Mouse (Mus musculus) limb, embryonic 14.5 days (tissue): ENCODE results near the gene Capn12. TPM values are rescaled to one million over a fixed set of nuclear protein-coding genes. Genes with fewer than 3 reads are reported as not detected.

Source experiments
- ATAC-seq: fragments of 200-750 bp; cut with Nextera tagmentation; 2 replicates; pipeline ENCODE4 v1.8.0; 2017; ENCODE audit warnings: low read depth, moderate number of reproducible peaks, moderate TSS enrichment; ENCODE audit not compliant: low FRiP score
- DNase-seq: peaks from one replicate; pipeline ENCODE4 v3.0.0-alpha.2; 2015; ENCODE audit warnings: low spot score
- H3K27ac ChIP-seq: fragments of 300-500 bp; sonication (generic); replicated peaks from 2 replicates; pipeline ENCODE4 v1.5.1; 2014; ENCODE audit warnings: low read depth, mild to moderate bottlenecking, low read length, moderate library complexity, mixed read lengths
- H3K27me3 ChIP-seq: fragments of 300-500 bp; sonication (generic); 2 replicates; pipeline ENCODE4 v1.6.1; 2014; ENCODE audit warnings: low read length, mixed read lengths; ENCODE audit not compliant: control insufficient read depth, insufficient read depth
- H3K36me3 ChIP-seq: fragments of 300-500 bp; sonication (generic); 2 replicates; pipeline ENCODE4 v1.6.1; 2014; ENCODE audit warnings: mild to moderate bottlenecking, low read length, moderate library complexity, mixed read lengths; ENCODE audit not compliant: control insufficient read depth, insufficient read depth
- H3K4me1 ChIP-seq: fragments of 300-500 bp; sonication (generic); 2 replicates; pipeline ENCODE4 v1.6.1; 2014; ENCODE audit warnings: antibody characterized with exemption, low read length, mixed read lengths; ENCODE audit not compliant: control insufficient read depth, insufficient read depth
- H3K4me2 ChIP-seq: fragments of 300-500 bp; sonication (generic); replicated peaks from 2 replicates; pipeline ENCODE4 v1.6.1; 2014; ENCODE audit warnings: low read depth, mild to moderate bottlenecking, low read length, moderate library complexity; ENCODE audit not compliant: severe bottlenecking
- H3K4me3 ChIP-seq: fragments of 300-500 bp; sonication (generic); replicated peaks from 2 replicates; pipeline ENCODE4 v1.5.1; 2014; ENCODE audit warnings: low read length
- H3K9ac ChIP-seq: fragments of 300-500 bp; sonication (generic); 2 replicates; pipeline ENCODE4 v1.6.1; 2014; ENCODE audit warnings: mild to moderate bottlenecking, low read depth, low read length, moderate library complexity; ENCODE audit not compliant: severe bottlenecking
- H3K9me3 ChIP-seq: fragments of 300-500 bp; sonication (generic); 2 replicates; pipeline ENCODE4 v1.6.1; 2016; ENCODE audit warnings: low read length; ENCODE audit not compliant: control insufficient read depth
- POLR2A ChIP-seq: fragments of 200-500 bp; IDR thresholded peaks from 2 replicates; pipeline ENCODE4 v1.8.0; 2012; ENCODE audit warnings: inconsistent platforms, mild to moderate bottlenecking, moderate library complexity, borderline replicate concordance; ENCODE audit not compliant: insufficient read depth, insufficient read length; ENCODE audit errors: extremely low read depth
- WGBS: fragments of 180-500 bp; shearing (Covaris S2); extraction: QIAGEN DNeasy Blood & Tissue Kit; methylation state at CpG from one replicate; pipeline ENCODE4 v1.1.7; 2014; 5-methylcytosine and 5-hydroxymethylcytosine counted together
- polyA plus RNA-seq, 2 experiments: library from polyadenylated mRNA; depleted of rRNA in 1 of 2; stranded (reverse) in 1 of 2; unstranded in 1 of 2; fragments of >200 nt; fragmentation: Nextera tagmentation in 1 of 2; extraction: Ambion mirVana in 1 of 2; gene quantifications; 2 replicates each; pipeline versions ENCODE4 v1.2.1 to v1.2.3; 2012 to 2014

Capn12 gene
- polyA plus RNA-seq, 2 experiments, result 0.25 to 0.58 TPM

DNA sequence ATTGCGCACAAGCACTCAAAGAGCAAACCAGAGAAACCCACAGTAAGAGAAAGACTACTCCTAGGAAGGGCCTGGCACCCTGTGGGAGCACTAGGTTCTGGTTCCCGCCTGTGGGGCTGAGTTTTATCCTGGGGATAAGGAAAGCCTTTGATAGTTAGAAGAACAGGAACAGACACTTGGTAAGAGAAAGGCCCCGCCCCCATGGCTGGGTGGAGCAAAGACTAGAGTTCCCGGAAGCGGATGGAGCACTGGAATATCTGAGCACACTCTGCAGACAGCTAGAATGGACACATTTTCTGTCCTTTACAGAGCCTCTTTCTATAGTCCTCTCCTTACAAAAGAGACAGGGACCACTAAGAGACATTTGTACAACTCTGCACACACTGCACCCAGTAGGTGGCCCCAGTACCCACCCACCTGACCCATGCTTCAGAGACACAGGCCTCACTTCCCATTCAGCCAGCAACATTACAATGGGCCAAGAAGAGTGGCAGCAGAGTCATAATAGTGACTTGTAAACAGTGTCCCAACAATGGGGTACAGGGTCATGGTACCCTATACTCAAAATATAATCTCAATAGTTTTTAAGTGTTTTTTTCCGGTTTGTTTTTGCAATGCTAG is 51.3 kb downstream of the Capn12 start:
- no peak for TF ChIP-seq POLR2A
- Histone ChIP-seq H3K36me3 (0 out of 2 replicates have a peak, but pooled peaks cover 8% of the 10 kb centered on the region), H3K4me1 (peaks cover 31% of the 10 kb centered on the region), H3K4me2 (no peak overlapping the region), H3K27me3 (no peaks in the 10 kb centered on the region), H3K4me3 (no peak overlapping the region), H3K27ac (0 out of 2 replicates have a peak overlapping the region, but pooled peaks have one; percentile 38), H3K9ac (no peak overlapping the region), H3K9me3 (no peaks in the 10 kb centered on the region)
- DNase-seq (no peak), ATAC-seq (no peak)
- 77% methylated on average over 6 of the region's 6 CpGs for WGBS

DNA sequence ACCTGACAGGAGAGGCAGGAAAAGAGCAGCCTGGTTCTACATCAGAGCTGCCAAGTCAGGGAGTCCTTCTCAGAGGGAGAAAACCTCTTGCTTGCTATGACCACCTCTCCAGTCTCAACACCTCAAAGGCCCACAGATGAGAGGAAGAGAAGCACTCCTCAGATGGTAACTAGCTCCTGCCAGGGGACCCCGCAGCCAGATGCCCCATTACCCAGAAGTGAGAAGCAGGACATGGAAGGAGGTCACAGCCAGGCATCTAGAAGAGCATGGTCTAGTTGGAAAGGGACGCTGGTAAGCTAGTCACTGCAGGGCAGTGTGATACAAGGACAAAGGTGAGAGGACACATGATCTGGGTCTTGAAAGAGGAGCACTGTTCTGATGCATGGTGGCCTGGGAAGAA is 52.6 kb downstream of the Capn12 start:
- H3K9me3 ChIP-seq, result no peaks in the 10 kb centered on the region
- TF ChIP-seq POLR2A, result no peak
- no peak for DNase-seq
- ATAC-seq, result no peak
- peaks cover 8% of the 10 kb centered on the region; the same call in 1 of the 2 replicates for H3K36me3 ChIP-seq
- 98% methylated on average over 2 of the region's 2 CpGs for WGBS
- no peaks in the 10 kb centered on the region for H3K27me3 ChIP-seq
- H3K4me2 ChIP-seq, result no peak overlapping the region
- no peak overlapping the region for H3K27ac ChIP-seq
- H3K9ac ChIP-seq, result no peak overlapping the region
- H3K4me3 ChIP-seq, result no peak overlapping the region
- H3K4me1 ChIP-seq, result peaks cover 29% of the 10 kb centered on the region

DNA sequence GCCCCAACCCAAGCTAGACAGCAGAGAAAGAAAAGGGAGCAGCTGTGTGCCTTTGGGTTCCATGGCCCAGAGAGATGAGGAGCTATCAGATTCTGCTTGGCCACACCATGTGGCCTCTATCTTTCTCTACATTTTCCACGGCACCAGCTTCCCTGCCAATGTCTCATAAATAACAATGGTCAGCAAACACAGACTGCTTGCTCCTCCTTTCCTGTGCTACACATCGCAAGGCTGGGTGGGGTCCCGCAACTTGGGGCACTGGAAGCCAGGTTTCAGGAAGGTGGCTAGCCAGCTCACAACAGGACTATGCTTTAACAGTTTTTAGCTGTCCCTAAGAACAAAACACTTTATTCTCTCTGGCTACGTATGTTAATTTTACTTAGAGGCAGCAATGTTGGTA is 55.6 kb downstream of the Capn12 start:
- Histone ChIP-seq H3K36me3 (peaks cover 5% of the 10 kb centered on the region; the same call in 1 of the 2 replicates), H3K4me2 (no peak overlapping the region), H3K4me1 (peaks cover 22% of the 10 kb centered on the region), H3K27me3 (no peaks in the 10 kb centered on the region), H3K9me3 (no peaks in the 10 kb centered on the region), H3K27ac (peak overlapping the region; percentile 11; the same call in 1 of the 2 replicates), H3K4me3 (no peak overlapping the region), H3K9ac (no peak overlapping the region)
- DNase-seq, result no peak
- ATAC-seq, result no peak
- no peak for TF ChIP-seq POLR2A
- 65% methylated on average over 4 of the region's 4 CpGs for WGBS

DNA sequence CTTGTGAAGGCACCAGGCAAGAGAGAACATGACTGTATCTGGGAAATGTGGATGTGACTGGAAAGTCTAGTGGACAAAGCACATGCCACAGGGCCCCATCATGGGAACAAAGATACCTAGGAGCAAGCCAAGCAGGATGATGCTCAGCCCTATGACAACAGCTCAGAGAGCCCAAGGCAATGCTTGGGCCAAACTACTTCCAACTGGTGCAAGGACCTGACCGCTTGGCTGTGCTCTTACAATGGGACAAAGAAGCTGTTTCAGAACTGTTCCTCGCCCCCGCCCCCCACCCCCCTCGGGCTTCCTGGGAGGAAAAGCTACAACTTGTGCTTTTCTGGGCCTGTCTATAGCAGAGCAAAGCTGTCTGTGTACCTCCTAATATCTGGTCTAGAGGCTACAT is 57.4 kb downstream of the Capn12 start:
- DNase-seq (no peak), ATAC-seq (0 out of 2 replicates have a peak, but pooled peaks have one; percentile 24)
- TF ChIP-seq POLR2A, result no peak
- 91% methylated on average over 4 of the region's 4 CpGs for WGBS
- Histone ChIP-seq H3K9ac (no peak overlapping the region), H3K4me2 (no peak overlapping the region), H3K4me3 (no peak overlapping the region), H3K27me3 (no peaks in the 10 kb centered on the region), H3K4me1 (peaks cover 31% of the 10 kb centered on the region), H3K9me3 (no peaks in the 10 kb centered on the region), H3K36me3 (peaks cover 17% of the 10 kb centered on the region; the same call in 1 of the 2 replicates), H3K27ac (0 out of 2 replicates have a peak overlapping the region, but pooled peaks have one; percentile 43)

- ATAC-seq (no peak), DNase-seq (no peak)
- H3K36me3 ChIP-seq, result peaks cover 17% of the 10 kb centered on the region; the same call in 1 of the 2 replicates
- H3K4me1 ChIP-seq, result peaks cover 41% of the 10 kb centered on the region
- H3K9me3 ChIP-seq, result no peaks in the 10 kb centered on the region
- H3K27ac ChIP-seq, result peak overlapping the region; percentile 43
- TF ChIP-seq POLR2A, result no peak
- WGBS, result 81% methylated on average over 7 of the region's 7 CpGs
- H3K9ac ChIP-seq, result no peak overlapping the region
- no peak overlapping the region for H3K4me3 ChIP-seq
- no peaks in the 10 kb centered on the region for H3K27me3 ChIP-seq
- no peak overlapping the region for H3K4me2 ChIP-seq
These were observed 58.4 kb downstream of the Capn12 start for GRCm38 (mm10) chr7:28939418-28940183.
